Mouse (Mus musculus): ENCODE measurements around the gene Gm6370. TPM values are rescaled to one million over a fixed set of nuclear protein-coding genes. Genes with fewer than 3 reads are reported as not detected.
A peak's percentile ranks its signal among the peaks of the same experiment; 100 is the strongest.
"Not testable (repeated sequence)": the region's sequence is repeated elsewhere in the genome, so short reads cannot be mapped to it uniquely, and the experiment has no call there.

The Gm6370 gene
- not detected for total RNA-seq (2022)

GRCm38 (mm10) chr5:146491063-146491462 is at the start of gene Gm6370:
Gene Gm6370 (plus strand): TSS chr5:146491363.
- DNase-seq (ENCODE audit: low spot score in 2 of 2), result not testable (repeated sequence)

GRCm38 (mm10) chr5:146442767-146443166 is 48.4 kb upstream of the Gm6370 start:
- DNase-seq (ENCODE audit: low spot score in 2 of 2), result no peak

GRCm38 (mm10) chr5:146446633-146447032 is 44.5 kb upstream of the Gm6370 start:
- no peak for DNase-seq (ENCODE audit: low spot score in 2 of 2)

GRCm38 (mm10) chr5:146451592-146452254 is 39.4 kb upstream of the Gm6370 start:
- no peak for DNase-seq (ENCODE audit: low spot score in 2 of 2)

- peak in 1 of 2 experiments; percentile 62 for DNase-seq (ENCODE audit: low spot score in 2 of 2)
Measured at GRCm38 (mm10) chr5:146453556-146453955, 37.6 kb upstream of the Gm6370 start.

- no peak for DNase-seq (ENCODE audit: low spot score in 2 of 2)
Measured at GRCm38 (mm10) chr5:146461612-146462011, 29.6 kb upstream of the Gm6370 start.

GRCm38 (mm10) chr5:146466663-146467062 is 24.5 kb upstream of the Gm6370 start:
- no peak for DNase-seq (ENCODE audit: low spot score in 2 of 2)

GRCm38 (mm10) chr5:146468311-146468710 is 22.9 kb upstream of the Gm6370 start:
- no peak for DNase-seq (ENCODE audit: low spot score in 2 of 2)

- DNase-seq (ENCODE audit: low spot score in 2 of 2), result no peak
Measured at GRCm38 (mm10) chr5:146470821-146471220, 20.3 kb upstream of the Gm6370 start.

GRCm38 (mm10) chr5:146471311-146471710 is 19.9 kb upstream of the Gm6370 start:
- DNase-seq (ENCODE audit: low spot score in 2 of 2), result no peak

GRCm38 (mm10) chr5:146471821-146472220 is 19.3 kb upstream of the Gm6370 start:
- no peak for DNase-seq (ENCODE audit: low spot score in 2 of 2)

- DNase-seq (ENCODE audit: low spot score in 2 of 2), result peak in 1 of 2 experiments; percentile 34
Measured at GRCm38 (mm10) chr5:146479564-146479963, 11.6 kb upstream of the Gm6370 start.

GRCm38 (mm10) chr5:146481665-146482064 is 9.5 kb upstream of the Gm6370 start, which contains the start of gene Gm6408:
Gene Gm6408 (plus strand): TSS chr5:146481965.
- not testable (repeated sequence) for DNase-seq (ENCODE audit: low spot score in 2 of 2)

GRCm38 (mm10) chr5:146488959-146489358 is 2.2 kb upstream of the Gm6370 start:
- peak in 1 of 2 experiments; percentile 24 for DNase-seq (ENCODE audit: low spot score in 2 of 2)

- DNase-seq (ENCODE audit: low spot score in 2 of 2), result not testable (repeated sequence)
Measured at GRCm38 (mm10) chr5:146502099-146502498, 10.9 kb downstream of the Gm6370 start, which contains the start of gene 4930449I24Rik. Gene 4930449I24Rik (plus strand): TSS chr5:146502399.

GRCm38 (mm10) chr5:146513823-146514222 is 22.7 kb downstream of the Gm6370 start, which contains the start of gene Gm3402:
Gene Gm3402 (plus strand): TSS chr5:146514123.
- DNase-seq (ENCODE audit: low spot score in 2 of 2), result not testable (repeated sequence)

- not testable (repeated sequence) for DNase-seq (ENCODE audit: low spot score in 2 of 2)
Measured at GRCm38 (mm10) chr5:146525501-146525900, 34.3 kb downstream of the Gm6370 start, which contains the start of gene Gm3404. Gene Gm3404 (plus strand): TSS chr5:146525801.

GRCm38 (mm10) chr5:146537347-146537746 is 46.2 kb downstream of the Gm6370 start, which contains the start of gene Gm3409:
Gene Gm3409 (plus strand): TSS chr5:146537647.
- DNase-seq (ENCODE audit: low spot score in 2 of 2), result not testable (repeated sequence)

Other genes with a start within 250 kb of the Gm6370 start
- gene Wasf3, start 106.4 kb upstream of the Gm6370 start, total RNA-seq (2022), result 10 to 100 TPM; 88.1 to 97.5 (median 90.3) TPM
- gene Gm6408, start 9.4 kb upstream of the Gm6370 start, total RNA-seq (2022), result not detected
- not detected for gene 4930449I24Rik, start 11.0 kb downstream of the Gm6370 start, total RNA-seq (2022)
- not detected for gene Gm3402, start 22.8 kb downstream of the Gm6370 start, total RNA-seq (2022)
- not detected for gene Gm3404, start 34.4 kb downstream of the Gm6370 start, total RNA-seq (2022)
- not detected for gene Gm3409, start 46.3 kb downstream of the Gm6370 start, total RNA-seq (2022)
- gene Gm3415, start 64.8 kb downstream of the Gm6370 start, total RNA-seq (2022), result not detected
- gene Gpr12, start 93.9 kb downstream of the Gm6370 start, total RNA-seq (2022), result 10 to 100 TPM; 32.3 to 35.0 (median 32.8) TPM